Mouse (Mus musculus) forebrain, embryonic 11.5 days (tissue): ENCODE data around the gene Oscp1. TPM values are rescaled to one million over a fixed set of nuclear protein-coding genes. Genes with fewer than 3 reads are reported as not detected.

ENCODE experiments used
- ATAC-seq: fragments of 200-750 bp; cut with Nextera tagmentation; replicated peaks from 2 replicates; pipeline ENCODE4 v1.8.0; 2017; ENCODE audit warnings: moderate TSS enrichment; ENCODE audit not compliant: low FRiP score
- DNase-seq: peaks from one replicate; pipeline ENCODE4 v3.0.0-alpha.2; 2017; ENCODE audit warnings: low spot score
- H3K27ac ChIP-seq: fragments of 300-500 bp; sonication (generic); 2 replicates; pipeline ENCODE4 v1.5.1; 2014; ENCODE audit warnings: low read depth, low read length
- H3K27me3 ChIP-seq: fragments of 300-500 bp; sonication (generic); 2 replicates; pipeline ENCODE4 v1.6.1; 2014; ENCODE audit warnings: mild to moderate bottlenecking, low read length, mixed read lengths; ENCODE audit not compliant: control insufficient read depth, insufficient read depth
- H3K36me3 ChIP-seq: fragments of 300-500 bp; sonication (generic); 2 replicates; pipeline ENCODE4 v1.6.1; 2014; ENCODE audit warnings: mild to moderate bottlenecking, low read length, moderate library complexity, mixed read lengths; ENCODE audit not compliant: control insufficient read depth, insufficient read depth
- H3K4me1 ChIP-seq: fragments of 300-500 bp; sonication (generic); replicated peaks from 2 replicates; pipeline ENCODE4 v1.6.1; 2014; ENCODE audit warnings: low read length, mixed read lengths; ENCODE audit not compliant: control insufficient read depth, insufficient read depth
- H3K4me2 ChIP-seq: fragments of 300-500 bp; sonication (generic); 2 replicates; pipeline ENCODE4 v1.6.1; 2014; ENCODE audit warnings: low read depth, mild to moderate bottlenecking, low read length, moderate library complexity, mixed read lengths; ENCODE audit not compliant: severe bottlenecking
- H3K4me3 ChIP-seq: fragments of 300-500 bp; sonication (generic); 2 replicates; pipeline ENCODE4 v1.5.1; 2014; ENCODE audit warnings: low read depth, low read length
- H3K9ac ChIP-seq: fragments of 300-500 bp; sonication (generic); 2 replicates; pipeline ENCODE4 v1.6.1; 2014; ENCODE audit warnings: low read length
- H3K9me3 ChIP-seq: fragments of 300-500 bp; sonication (generic); 2 replicates; pipeline ENCODE4 v1.6.1; 2016; ENCODE audit warnings: low read length, mixed read lengths; ENCODE audit not compliant: control insufficient read depth
- WGBS: fragments of 180-500 bp; shearing (Covaris S2); extraction: QIAGEN DNeasy Blood & Tissue Kit; methylation state at CpG from one replicate; pipeline ENCODE4 v1.1.7; 2014; 5-methylcytosine and 5-hydroxymethylcytosine counted together
- polyA plus RNA-seq: library from polyadenylated mRNA; unstranded; fragments of >200 nt; fragmentation: Nextera tagmentation; extraction: Ambion mirVana; gene quantifications from 2 replicates; pipeline ENCODE4 v1.2.1, GENCODE M21; 2014

Oscp1 gene
- polyA plus RNA-seq, 1 experiment from 2014 or later: 26.3 TPM

DNA sequence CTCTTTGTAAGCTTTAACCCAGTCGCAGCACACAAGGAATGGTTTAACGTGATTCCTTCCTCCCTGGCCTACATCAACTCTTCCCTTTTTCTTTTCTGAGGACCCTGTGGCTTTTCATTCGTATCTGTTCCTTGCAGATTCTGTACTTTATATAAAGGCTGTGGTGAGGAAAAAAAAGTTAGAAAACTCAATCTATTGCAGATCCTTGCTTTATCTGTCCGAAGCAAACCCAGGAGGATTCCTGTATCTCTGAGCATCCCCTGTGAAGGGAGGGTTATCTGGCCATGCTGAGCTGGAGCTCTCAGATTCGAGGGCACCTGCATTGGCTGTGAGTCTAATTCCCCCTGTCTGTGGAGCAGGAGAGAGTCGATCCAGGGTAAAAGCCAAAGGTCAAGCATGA lies 10.5 kb downstream of the Oscp1 start:
- H3K27me3 ChIP-seq: no peaks in the 10 kb centered on the region
- no peak overlapping the region for H3K4me2 ChIP-seq
- H3K9me3 ChIP-seq: no peaks in the 10 kb centered on the region
- no peak overlapping the region for H3K4me3 ChIP-seq
- H3K9ac ChIP-seq: no peak overlapping the region
- no peaks in the 10 kb centered on the region for H3K4me1 ChIP-seq
- H3K27ac ChIP-seq: no peak overlapping the region
- WGBS: 88% methylated on average over 6 of the region's 6 CpGs
- ATAC-seq: no peak
- no peaks in the 10 kb centered on the region for H3K36me3 ChIP-seq
- no peak for DNase-seq

- ATAC-seq: no peak
- no peaks in the 10 kb centered on the region for H3K4me1 ChIP-seq
- H3K9ac ChIP-seq: no peak overlapping the region
- no peak overlapping the region for H3K4me2 ChIP-seq
- 80% methylated on average over 6 of the region's 6 CpGs for WGBS
- H3K4me3 ChIP-seq: no peak overlapping the region
- no peaks in the 10 kb centered on the region for H3K9me3 ChIP-seq
- H3K27me3 ChIP-seq: no peaks in the 10 kb centered on the region
- no peak for DNase-seq
- H3K27ac ChIP-seq: no peak overlapping the region
- no peaks in the 10 kb centered on the region for H3K36me3 ChIP-seq
Measured at GRCm38 (mm10) chr4:126077833-126078232, 19.5 kb downstream of the Oscp1 start.

GRCm38 (mm10) chr4:126079266-126079665 lies 20.9 kb downstream of the Oscp1 start:
- WGBS: 85% methylated on average over 4 of the region's 4 CpGs
- no peak for ATAC-seq
- Histone ChIP-seq H3K27ac (no peak overlapping the region), H3K36me3 (no peaks in the 10 kb centered on the region; the same call in 1 of the 2 replicates), H3K9ac (no peak overlapping the region), H3K4me3 (no peak overlapping the region), H3K4me2 (no peak overlapping the region), H3K9me3 (no peaks in the 10 kb centered on the region), H3K27me3 (no peaks in the 10 kb centered on the region), H3K4me1 (no peaks in the 10 kb centered on the region)
- no peak for DNase-seq

DNA sequence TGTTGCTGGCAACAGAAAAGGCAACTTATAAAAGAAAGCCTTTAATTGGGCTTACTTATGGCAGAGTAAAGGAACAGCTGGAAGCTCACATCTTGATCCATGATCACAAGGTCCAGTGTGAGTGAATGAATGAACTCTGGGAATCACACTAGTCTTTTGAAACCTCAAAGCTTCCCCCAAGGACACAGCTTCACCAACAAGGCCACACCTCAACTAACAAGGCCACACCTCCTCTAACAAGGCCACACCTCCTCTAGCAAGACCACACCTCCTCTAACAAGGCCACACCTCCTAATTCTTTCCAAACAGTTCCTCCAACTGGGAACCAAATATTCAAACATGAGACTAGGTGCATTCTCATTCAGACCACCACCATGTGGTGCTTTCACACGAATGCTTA lies 23.2 kb downstream of the Oscp1 start:
- WGBS: 81% methylated on average over 1 of the region's 1 CpGs
- Histone ChIP-seq H3K4me3 (no peak overlapping the region), H3K4me1 (no peaks in the 10 kb centered on the region), H3K9me3 (no peaks in the 10 kb centered on the region), H3K36me3 (no peaks in the 10 kb centered on the region; the same call in 1 of the 2 replicates), H3K27me3 (no peaks in the 10 kb centered on the region), H3K4me2 (no peak overlapping the region), H3K27ac (no peak overlapping the region), H3K9ac (no peak overlapping the region)
- DNase-seq (no peak), ATAC-seq (no peak)

DNA sequence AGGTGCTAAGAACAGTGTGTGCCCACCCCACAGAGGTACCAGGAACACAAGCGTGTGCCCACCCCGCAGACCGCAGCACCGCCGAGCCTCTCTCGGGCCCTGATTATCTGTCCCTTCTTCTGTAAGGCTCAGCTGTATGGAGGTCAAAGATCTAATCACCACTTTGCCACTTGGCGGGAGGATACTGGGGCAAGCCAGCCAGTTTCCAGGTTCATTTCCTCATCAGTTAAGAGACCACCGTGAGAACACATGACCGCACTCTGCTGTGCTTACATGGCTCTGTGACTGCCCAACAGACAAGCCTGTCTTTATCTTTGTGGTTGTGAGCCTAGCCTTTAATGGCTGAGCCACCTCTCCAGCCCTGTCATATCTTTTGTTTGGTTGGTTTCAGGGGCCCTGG lies 24.7 kb downstream of the Oscp1 start:
- 95% methylated on average over 9 of the region's 9 CpGs for WGBS
- ATAC-seq: no peak
- no peak overlapping the region for H3K9ac ChIP-seq

GRCm38 (mm10) chr4:126084382-126084781 lies 26.0 kb downstream of the Oscp1 start:
- 77% methylated on average over 8 of the region's 8 CpGs for WGBS
- Histone ChIP-seq H3K4me3 (no peak overlapping the region), H3K4me1 (no peaks in the 10 kb centered on the region), H3K27ac (no peak overlapping the region), H3K9ac (no peak overlapping the region), H3K4me2 (no peak overlapping the region), H3K27me3 (no peaks in the 10 kb centered on the region), H3K36me3 (no peaks in the 10 kb centered on the region; the same call in 1 of the 2 replicates), H3K9me3 (no peaks in the 10 kb centered on the region)
- no peak for DNase-seq
- ATAC-seq: no peak

More for the DNA sequence above, 24.7 kb downstream of the Oscp1 start:
- Histone ChIP-seq H3K27me3 (no peaks in the 10 kb centered on the region), H3K9me3 (no peaks in the 10 kb centered on the region), H3K27ac (no peak overlapping the region), H3K4me3 (no peak overlapping the region), H3K36me3 (no peaks in the 10 kb centered on the region; the same call in 1 of the 2 replicates), H3K4me1 (no peaks in the 10 kb centered on the region), H3K4me2 (no peak overlapping the region)
- no peak for DNase-seq

- peak; percentile 71; the same call in 1 of the 2 replicates for ATAC-seq
- Histone ChIP-seq H3K27me3 (no peaks in the 10 kb centered on the region), H3K27ac (no peak overlapping the region), H3K4me2 (no peak overlapping the region), H3K4me3 (no peak overlapping the region), H3K9me3 (no peaks in the 10 kb centered on the region), H3K4me1 (no peaks in the 10 kb centered on the region), H3K36me3 (no peaks in the 10 kb centered on the region; the same call in 1 of the 2 replicates), H3K9ac (0 out of 2 replicates have a peak overlapping the region, but pooled peaks have one; percentile 5)
- DNase-seq: peak; percentile 89
- WGBS: 35% methylated on average over 7 of the region's 7 CpGs
Measured at GRCm38 (mm10) chr4:126085996-126086576, 27.7 kb downstream of the Oscp1 start.

DNA sequence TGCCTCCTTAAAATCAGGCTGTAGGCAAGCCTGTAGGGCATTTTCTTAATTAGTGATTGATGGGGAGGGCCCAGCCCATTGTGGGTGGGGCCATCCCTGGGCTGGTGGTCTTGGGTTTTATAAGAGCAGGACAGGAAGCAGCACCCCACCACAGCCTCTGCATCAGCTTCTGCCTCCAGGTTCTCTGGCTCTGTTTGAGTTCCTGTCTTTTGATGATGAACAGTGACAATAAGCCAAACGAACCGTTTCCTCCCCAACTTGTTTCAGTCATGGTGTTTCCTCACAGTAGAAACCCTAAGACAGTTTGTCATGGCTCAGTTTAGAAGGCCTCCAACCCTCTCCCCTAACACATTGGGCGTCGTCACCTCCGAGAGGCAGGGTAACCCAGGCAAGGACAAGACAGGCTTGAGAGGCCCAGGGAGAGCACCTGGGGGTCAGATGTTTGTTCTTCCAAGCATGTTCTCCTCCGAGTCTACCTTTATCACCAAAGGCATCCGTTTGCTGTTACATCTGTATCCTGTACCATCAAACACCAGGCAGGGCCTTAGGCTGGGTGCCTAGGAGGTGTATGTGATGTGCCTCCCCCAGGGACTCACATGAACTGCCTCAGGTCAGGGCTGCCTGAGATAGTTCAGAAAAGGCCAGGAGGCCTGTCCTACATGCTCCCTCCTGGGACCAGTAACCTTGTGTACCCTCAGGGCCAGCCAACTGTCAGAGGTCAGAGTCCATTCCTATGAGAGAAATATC lies 31.9 kb downstream of the Oscp1 start:
- H3K36me3 ChIP-seq: no peaks in the 10 kb centered on the region
- H3K4me2 ChIP-seq: no peak overlapping the region
- no peaks in the 10 kb centered on the region for H3K27me3 ChIP-seq
- DNase-seq (no peak), ATAC-seq (no peak)
- 81% methylated on average over 7 of the region's 7 CpGs for WGBS
- H3K4me3 ChIP-seq: no peak overlapping the region
- no peaks in the 10 kb centered on the region for H3K9me3 ChIP-seq
- H3K27ac ChIP-seq: no peak overlapping the region
- H3K9ac ChIP-seq: no peak overlapping the region
- no peaks in the 10 kb centered on the region for H3K4me1 ChIP-seq

DNA sequence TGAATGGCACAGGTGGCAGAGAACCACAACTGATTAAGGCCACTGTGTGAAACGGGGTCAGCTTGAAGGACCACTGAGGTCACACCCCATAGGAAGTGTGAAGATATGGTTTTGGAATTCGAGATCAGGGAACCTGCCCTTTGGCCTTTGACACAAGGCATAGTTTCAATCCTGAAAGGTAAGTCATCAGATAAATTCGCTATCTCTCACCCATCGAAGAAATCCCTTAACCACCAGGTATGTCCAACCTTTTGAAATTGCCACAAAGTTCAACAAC lies 32.4 kb downstream of the Oscp1 start:
- no peak for ATAC-seq

More for the DNA sequence above, 32.4 kb downstream of the Oscp1 start:
- no peak for DNase-seq
- Histone ChIP-seq H3K4me3 (no peak overlapping the region), H3K9ac (no peak overlapping the region), H3K27ac (no peak overlapping the region), H3K4me2 (no peak overlapping the region), H3K9me3 (no peaks in the 10 kb centered on the region), H3K4me1 (no peaks in the 10 kb centered on the region), H3K27me3 (no peaks in the 10 kb centered on the region), H3K36me3 (no peaks in the 10 kb centered on the region)
- WGBS: 79% methylated on average over 4 of the region's 4 CpGs
